Mouse (Mus musculus): ENCODE results near the gene Hoxb6.

- TF ChIP-seq POLR2AphosphoS2 (IDR thresholded peaks at IDR 0.05; ENCODE audit: low read depth, low read length): no peak
- TF ChIP-seq E2F4 (IDR thresholded peaks at IDR 0.05; ENCODE audit: insufficient replicate concordance, low read depth, low read length): no peak
- TF ChIP-seq POLR2A (IDR thresholded peaks at IDR 0.05; ENCODE audit: low read depth, low read length): no peak
- no peak for TF ChIP-seq TBP (conservative IDR thresholded peaks at IDR 0.05; ENCODE audit: low read depth, low read length)
- TF ChIP-seq NRF1 (IDR thresholded peaks at IDR 0.05; ENCODE audit: low read depth, low read length): no peak
- no peak for TF ChIP-seq USF1 (IDR thresholded peaks at IDR 0.05; ENCODE audit: low read depth, low read length)
- TF ChIP-seq USF2 (conservative IDR thresholded peaks at IDR 0.05; ENCODE audit: low read depth, low read length): no peak
- TF ChIP-seq CTCF (conservative IDR thresholded peaks at IDR 0.05 in 1 of 2, IDR thresholded peaks at IDR 0.05 in 1 of 2; ENCODE audit: low read depth in 2 of 2, low read length in 2 of 2): no peak
Measured at GRCm38 (mm10) chr11:96265954-96266353, 26.3 kb upstream of the Hoxb6 start.
